Mouse (Mus musculus) limb, embryonic 14.5 days (tissue): Measurements from ENCODE around the gene Snap47. TPM values are rescaled to one million over a fixed set of nuclear protein-coding genes. Genes with fewer than 3 reads are reported as not detected.

ENCODE experiments used
- ATAC-seq: fragments of 200-750 bp; cut with Nextera tagmentation; 2 replicates; pipeline ENCODE4 v1.8.0; 2017; ENCODE audit warnings: low read depth, moderate number of reproducible peaks, moderate TSS enrichment; ENCODE audit not compliant: low FRiP score
- DNase-seq: peaks from one replicate; pipeline ENCODE4 v3.0.0-alpha.2; 2015; ENCODE audit warnings: low spot score
- H3K27ac ChIP-seq: fragments of 300-500 bp; sonication (generic); replicated peaks from 2 replicates; pipeline ENCODE4 v1.5.1; 2014; ENCODE audit warnings: low read depth, mild to moderate bottlenecking, low read length, moderate library complexity, mixed read lengths
- H3K27me3 ChIP-seq: fragments of 300-500 bp; sonication (generic); 2 replicates; pipeline ENCODE4 v1.6.1; 2014; ENCODE audit warnings: low read length, mixed read lengths; ENCODE audit not compliant: control insufficient read depth, insufficient read depth
- H3K36me3 ChIP-seq: fragments of 300-500 bp; sonication (generic); 2 replicates; pipeline ENCODE4 v1.6.1; 2014; ENCODE audit warnings: mild to moderate bottlenecking, low read length, moderate library complexity, mixed read lengths; ENCODE audit not compliant: control insufficient read depth, insufficient read depth
- H3K4me1 ChIP-seq: fragments of 300-500 bp; sonication (generic); 2 replicates; pipeline ENCODE4 v1.6.1; 2014; ENCODE audit warnings: antibody characterized with exemption, low read length, mixed read lengths; ENCODE audit not compliant: control insufficient read depth, insufficient read depth
- H3K4me2 ChIP-seq: fragments of 300-500 bp; sonication (generic); replicated peaks from 2 replicates; pipeline ENCODE4 v1.6.1; 2014; ENCODE audit warnings: low read depth, mild to moderate bottlenecking, low read length, moderate library complexity; ENCODE audit not compliant: severe bottlenecking
- H3K4me3 ChIP-seq: fragments of 300-500 bp; sonication (generic); replicated peaks from 2 replicates; pipeline ENCODE4 v1.5.1; 2014; ENCODE audit warnings: low read length
- H3K9ac ChIP-seq: fragments of 300-500 bp; sonication (generic); 2 replicates; pipeline ENCODE4 v1.6.1; 2014; ENCODE audit warnings: mild to moderate bottlenecking, low read depth, low read length, moderate library complexity; ENCODE audit not compliant: severe bottlenecking
- H3K9me3 ChIP-seq: fragments of 300-500 bp; sonication (generic); 2 replicates; pipeline ENCODE4 v1.6.1; 2016; ENCODE audit warnings: low read length; ENCODE audit not compliant: control insufficient read depth
- POLR2A ChIP-seq: fragments of 200-500 bp; IDR thresholded peaks from 2 replicates; pipeline ENCODE4 v1.8.0; 2012; ENCODE audit warnings: inconsistent platforms, mild to moderate bottlenecking, moderate library complexity, borderline replicate concordance; ENCODE audit not compliant: insufficient read depth, insufficient read length; ENCODE audit errors: extremely low read depth
- WGBS: fragments of 180-500 bp; shearing (Covaris S2); extraction: QIAGEN DNeasy Blood & Tissue Kit; methylation state at CpG from one replicate; pipeline ENCODE4 v1.1.7; 2014; 5-methylcytosine and 5-hydroxymethylcytosine counted together
- polyA plus RNA-seq, 2 experiments: library from polyadenylated mRNA; depleted of rRNA in 1 of 2; stranded (reverse) in 1 of 2; unstranded in 1 of 2; fragments of >200 nt; fragmentation: Nextera tagmentation in 1 of 2; extraction: Ambion mirVana in 1 of 2; gene quantifications; 2 replicates each; pipeline versions ENCODE4 v1.2.1 to v1.2.3; 2012 to 2014

Snap47 gene
- polyA plus RNA-seq, 2 experiments: 94.2 to 127 TPM

DNA sequence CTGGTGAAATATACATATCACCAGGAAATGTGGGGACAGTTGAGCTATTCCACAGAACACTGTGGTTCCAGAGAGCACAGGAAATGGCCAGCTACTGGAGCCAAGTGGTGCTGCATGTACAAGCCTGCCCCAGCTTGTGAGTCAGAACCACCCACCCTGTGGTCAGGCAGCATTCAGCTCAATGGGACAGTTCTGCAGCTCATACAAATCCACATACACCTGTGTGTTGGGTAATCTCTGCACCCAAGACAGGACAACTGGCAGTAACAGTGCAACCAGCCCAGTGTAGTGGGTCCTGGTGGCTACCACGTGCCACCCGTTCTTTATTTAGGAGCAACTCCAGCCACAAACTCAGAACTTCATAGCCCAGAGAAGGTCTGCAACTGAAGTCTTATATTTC, 29.0 kb downstream of the Snap47 start:
- Histone ChIP-seq H3K27me3 (no peaks in the 10 kb centered on the region), H3K9me3 (no peaks in the 10 kb centered on the region), H3K4me2 (no peak overlapping the region), H3K4me1 (peaks cover 10% of the 10 kb centered on the region; the same call in 1 of the 2 replicates), H3K4me3 (no peak overlapping the region), H3K9ac (no peak overlapping the region), H3K36me3 (peaks cover 72% of the 10 kb centered on the region), H3K27ac (no peak overlapping the region)
- no peak for TF ChIP-seq POLR2A
- DNase-seq (no peak), ATAC-seq (no peak)
- WGBS: 90% methylated on average over 2 of the region's 2 CpGs

- Histone ChIP-seq H3K4me1 (peaks cover 10% of the 10 kb centered on the region; the same call in 1 of the 2 replicates), H3K4me3 (no peak overlapping the region), H3K9me3 (no peaks in the 10 kb centered on the region), H3K27ac (no peak overlapping the region), H3K36me3 (peaks cover 71% of the 10 kb centered on the region), H3K9ac (no peak overlapping the region), H3K27me3 (no peaks in the 10 kb centered on the region), H3K4me2 (no peak overlapping the region)
- DNase-seq (no peak), ATAC-seq (no peak)
- 89% methylated on average over 8 of the region's 8 CpGs for WGBS
- TF ChIP-seq POLR2A: no peak
These were observed 29.6 kb downstream of the Snap47 start for GRCm38 (mm10) chr11:59421436-59421835.

DNA sequence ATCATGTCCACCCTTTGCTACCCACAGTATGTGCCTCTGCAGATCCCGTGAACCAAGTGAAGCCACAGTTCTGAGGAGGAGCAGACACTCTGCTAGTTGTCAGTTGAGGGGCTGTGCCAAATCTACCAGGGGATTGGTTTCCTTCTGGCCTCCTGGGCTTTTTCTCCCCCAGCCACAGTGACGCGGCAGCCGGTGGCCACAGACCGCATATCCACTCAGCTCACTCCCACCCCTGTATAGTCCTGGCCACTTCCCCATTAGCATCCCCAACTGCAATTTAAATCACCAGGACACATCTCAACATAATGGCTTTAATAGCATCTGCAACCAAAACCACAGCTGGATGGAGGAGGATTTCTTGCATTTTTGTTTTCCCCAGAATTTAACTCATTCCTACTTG, 32.3 kb downstream of the Snap47 start:
- Histone ChIP-seq H3K4me2 (no peak overlapping the region), H3K4me3 (no peak overlapping the region), H3K27me3 (no peaks in the 10 kb centered on the region), H3K9ac (no peak overlapping the region), H3K27ac (peak overlapping the region; percentile 58), H3K4me1 (peaks cover 14% of the 10 kb centered on the region), H3K36me3 (peaks cover 68% of the 10 kb centered on the region), H3K9me3 (no peaks in the 10 kb centered on the region)
- TF ChIP-seq POLR2A: no peak
- DNase-seq (peak; percentile 35), ATAC-seq (peak; percentile 53)
- 50% methylated on average over 5 of the region's 5 CpGs for WGBS

DNA sequence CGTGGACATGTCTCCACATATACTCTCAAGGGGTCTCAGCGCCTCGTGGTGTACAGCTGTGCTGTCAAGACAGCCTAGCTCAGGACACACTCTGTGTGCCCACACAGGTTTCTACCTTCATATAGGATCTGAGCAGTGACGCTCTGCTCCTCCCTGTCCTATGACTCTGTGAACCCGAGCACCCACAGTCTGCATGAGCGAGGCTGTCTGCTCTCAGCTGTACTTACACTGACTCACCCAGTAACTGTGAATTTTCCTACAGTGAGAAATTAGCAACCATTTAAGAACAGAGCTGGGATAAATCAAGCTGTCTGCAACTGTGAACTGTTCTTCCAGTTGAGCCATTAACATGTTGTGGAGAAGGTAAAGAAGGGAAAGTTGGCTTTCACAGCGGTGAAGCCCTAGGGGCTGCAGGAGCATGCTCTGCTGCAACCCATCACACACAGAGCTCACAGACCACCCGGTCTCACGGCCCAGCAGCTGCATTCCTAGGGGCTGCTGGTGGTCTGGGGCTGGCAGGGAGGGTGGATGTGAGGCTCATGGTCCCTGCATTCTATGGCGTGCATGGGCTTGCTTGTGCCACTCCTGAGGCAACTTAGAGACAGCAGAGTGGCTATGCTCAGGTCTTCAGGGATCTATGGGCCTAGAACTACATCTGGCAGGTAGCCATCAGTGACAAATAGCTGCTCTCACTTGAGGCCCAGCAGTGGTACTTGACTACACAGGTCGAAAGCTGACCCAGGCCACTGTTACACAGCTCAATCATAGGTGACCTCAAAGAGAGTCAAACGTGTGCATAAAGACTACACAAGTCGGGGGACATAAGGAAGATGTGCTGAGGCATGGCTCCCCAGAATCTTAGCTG, 37.8 kb downstream of the Snap47 start:
- TF ChIP-seq POLR2A: no peak
- peak; percentile 52 for ATAC-seq
- no peaks in the 10 kb centered on the region for H3K9me3 ChIP-seq
- H3K27ac ChIP-seq: peak overlapping the region; percentile 50; the same call in 1 of the 2 replicates
- peaks cover 41% of the 10 kb centered on the region for H3K36me3 ChIP-seq
- peaks cover 27% of the 10 kb centered on the region for H3K4me1 ChIP-seq
- H3K9ac ChIP-seq: peak overlapping the region; percentile 21; the same call in 1 of the 2 replicates
- peak; percentile 17 for DNase-seq
- no peak overlapping the region for H3K4me3 ChIP-seq
- no peaks in the 10 kb centered on the region for H3K27me3 ChIP-seq
- 70% methylated on average over 13 of the region's 13 CpGs for WGBS
- no peak overlapping the region for H3K4me2 ChIP-seq

- ATAC-seq (no peak), DNase-seq (peak; percentile 16)
- TF ChIP-seq POLR2A: no peak
- peaks cover 26% of the 10 kb centered on the region for H3K4me1 ChIP-seq
- no peaks in the 10 kb centered on the region for H3K27me3 ChIP-seq
- no peak overlapping the region for H3K4me3 ChIP-seq
- no peak overlapping the region for H3K4me2 ChIP-seq
- no peak overlapping the region for H3K9ac ChIP-seq
- no peak overlapping the region; the same call in 1 of the 2 replicates for H3K27ac ChIP-seq
- peaks cover 47% of the 10 kb centered on the region for H3K36me3 ChIP-seq
- H3K9me3 ChIP-seq: no peaks in the 10 kb centered on the region
- 49% methylated on average over 6 of the region's 6 CpGs for WGBS
These were observed 38.9 kb downstream of the Snap47 start for GRCm38 (mm10) chr11:59412058-59412457.
